Comparison of ENCODE assay signal across 21 mouse cellular contexts in the genomic region with DNA sequence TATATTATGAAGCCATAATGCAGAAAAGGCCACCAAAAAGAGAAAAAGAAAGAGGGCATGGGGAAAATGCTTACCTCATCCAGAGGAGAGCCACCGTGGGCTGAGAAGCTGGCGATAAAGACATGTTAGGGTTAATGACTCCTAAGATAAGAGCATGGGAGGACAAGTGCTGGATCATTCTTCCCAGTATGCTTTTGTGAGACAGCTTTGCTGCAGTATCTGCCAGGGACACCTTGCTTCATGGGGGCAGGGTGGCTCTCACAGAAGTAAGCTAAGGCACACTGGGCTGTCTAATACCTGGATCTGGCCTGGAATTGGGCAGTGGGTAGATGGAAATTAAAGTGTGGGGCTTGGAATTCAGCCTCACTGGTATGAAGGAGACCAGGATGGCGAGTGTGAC. TPM values are rescaled to one million over a fixed set of nuclear protein-coding genes. Genes with fewer than 3 reads are reported as not detected.
DNase-seq lines count a peak whose midpoint lies in the region; ATAC-seq lines count a peak whose summit lies in the region.
"Had no signal": no experiment of that assay in that cellular context is flagged by ENCODE, and none has a peak within 500 bp of the region (broad histone marks: within the 10 kb centered on the region; RNA-seq: fewer than 3 reads in every experiment).

No protein-coding gene starts in this region.

- no peak overlapping the region for H3K27ac ChIP-seq in forebrain, embryonic 11.5 days (ENCODE audit: low read depth, low read length)
- H3K27ac ChIP-seq in forebrain, embryonic 14.5 days (ENCODE audit: low read depth, low read length), result no peak overlapping the region
- no peak overlapping the region for H3K27ac ChIP-seq in lung, embryonic 15.5 days
- H3K27ac ChIP-seq in liver, embryonic 16.5 days (ENCODE audit: low read length), result peak overlapping the region; percentile 77
- H3K27ac ChIP-seq: embryonic facial prominence, embryonic 12.5 days; forebrain, embryonic 13.5 days; gastrocnemius, adult 2 months; midbrain, embryonic 10.5 days; neural tube, embryonic 13.5 days had no signal

- H3K4me3 ChIP-seq in forebrain, embryonic 11.5 days (ENCODE audit: low read depth, low read length), result no peak overlapping the region
- no peak overlapping the region for H3K4me3 ChIP-seq in forebrain, embryonic 14.5 days (ENCODE audit: low read depth, low read length)
- no peak overlapping the region for H3K4me3 ChIP-seq in lung, embryonic 15.5 days
- H3K4me3 ChIP-seq in liver, embryonic 16.5 days (ENCODE audit: low read depth, low read length), result no peak overlapping the region
- H3K4me3 ChIP-seq: embryonic facial prominence, embryonic 12.5 days; forebrain, embryonic 13.5 days; gastrocnemius, adult 2 months; midbrain, embryonic 10.5 days; neural tube, embryonic 13.5 days had no signal

- H3K9me3 ChIP-seq in forebrain, embryonic 11.5 days (ENCODE audit: control insufficient read depth, low read length), result no peaks in the 10 kb centered on the region
- no peaks in the 10 kb centered on the region for H3K9me3 ChIP-seq in forebrain, embryonic 14.5 days (replicated peaks; ENCODE audit: control insufficient read depth, low read length)
- H3K9me3 ChIP-seq in lung, embryonic 15.5 days, result no peaks in the 10 kb centered on the region
- no peaks in the 10 kb centered on the region for H3K9me3 ChIP-seq in liver, embryonic 16.5 days (replicated peaks; ENCODE audit: control insufficient read depth, low read length)
- H3K9me3 ChIP-seq: embryonic facial prominence, embryonic 12.5 days; forebrain, embryonic 13.5 days; midbrain, embryonic 10.5 days; neural tube, embryonic 13.5 days had no signal

- no peak overlapping the region for H3K9ac ChIP-seq in forebrain, embryonic 11.5 days (ENCODE audit: low read length)
- H3K9ac ChIP-seq in forebrain, embryonic 14.5 days (ENCODE audit: low read length), result no peak overlapping the region
- no peak overlapping the region for H3K9ac ChIP-seq in lung, embryonic 15.5 days
- H3K9ac ChIP-seq in liver, embryonic 16.5 days (ENCODE audit: low read depth, low read length), result peak overlapping the region; percentile 39; the same call in 1 of the 2 replicates
- H3K9ac ChIP-seq: embryonic facial prominence, embryonic 12.5 days; forebrain, embryonic 13.5 days; neural tube, embryonic 13.5 days had no signal

- no peaks in the 10 kb centered on the region for H3K27me3 ChIP-seq in forebrain, embryonic 11.5 days (ENCODE audit: control insufficient read depth, insufficient read depth, low read length)
- no peaks in the 10 kb centered on the region for H3K27me3 ChIP-seq in forebrain, embryonic 14.5 days (replicated peaks; ENCODE audit: control insufficient read depth, insufficient read depth, low read length)
- no peaks in the 10 kb centered on the region for H3K27me3 ChIP-seq in lung, embryonic 15.5 days
- no peaks in the 10 kb centered on the region for H3K27me3 ChIP-seq in liver, embryonic 16.5 days (ENCODE audit: control insufficient read depth, insufficient read depth, low read depth, low read length)
- H3K27me3 ChIP-seq: embryonic facial prominence, embryonic 12.5 days; forebrain, embryonic 13.5 days; neural tube, embryonic 13.5 days had no signal

- ATAC-seq in forebrain, embryonic 11.5 days (replicated peaks; ENCODE audit: low FRiP score), result 0 out of 2 replicates have a peak, but pooled peaks have one; percentile 51
- ATAC-seq in forebrain, embryonic 14.5 days, result no peak
- 0 out of 2 replicates have a peak, but pooled peaks have one; percentile 35 for ATAC-seq in lung, embryonic 15.5 days (ENCODE audit: borderline replicate concordance, extremely low read depth, low FRiP score, low TSS enrichment)
- peak; percentile 93 for ATAC-seq in liver, embryonic 16.5 days (ENCODE audit: low read depth)
- ATAC-seq: forebrain, embryonic 13.5 days had no signal

- no peaks in the 10 kb centered on the region for H3K36me3 ChIP-seq in forebrain, embryonic 11.5 days (ENCODE audit: control insufficient read depth, insufficient read depth, low read length)
- no peaks in the 10 kb centered on the region for H3K36me3 ChIP-seq in forebrain, embryonic 14.5 days (ENCODE audit: control insufficient read depth, insufficient read depth, low read length)
- H3K36me3 ChIP-seq in lung, embryonic 15.5 days, result no peaks in the 10 kb centered on the region
- H3K36me3 ChIP-seq in liver, embryonic 16.5 days (ENCODE audit: control insufficient read depth, insufficient read depth), result no peaks in the 10 kb centered on the region
- H3K36me3 ChIP-seq: embryonic facial prominence, embryonic 12.5 days; midbrain, embryonic 10.5 days; neural tube, embryonic 13.5 days had no signal

- DNase-seq in forebrain, embryonic 11.5 days (ENCODE audit: low spot score), result no peak
- DNase-seq in forebrain, embryonic 14.5 days (ENCODE audit: low spot score), result no peak
- DNase-seq in lung, adult 18-20 months, result no peak
- peak; percentile 2 for DNase-seq in embryo, embryonic 10.5 days (ENCODE audit: low spot score)
- no peak for DNase-seq in layer of hippocampus, adult 9-11 months
- no peak for DNase-seq in frontal cortex, postnatal 14 days (ENCODE audit: low spot score in 2 of 2)
- DNase-seq: adrenal gland, adult 8-10 months; cerebellum, postnatal 10 days; gastrocnemius, adult 2 months; kidney, adult 11 months; kidney, postnatal 4 days; lung, postnatal 10 days had no signal

- 82% methylated on average over 3 of the region's 3 CpGs for WGBS in forebrain, embryonic 11.5 days
- 89% methylated on average over 3 of the region's 3 CpGs for WGBS in forebrain, embryonic 14.5 days
- 47% methylated on average over 3 of the region's 3 CpGs for WGBS in lung, embryonic 15.5 days
- WGBS in liver, embryonic 16.5 days (ENCODE audit: insufficient replicate concordance), result 35% methylated on average over 3 of the region's 3 CpGs

- no peak overlapping the region for H3K4me2 ChIP-seq in forebrain, embryonic 11.5 days (ENCODE audit: low read depth, low read length, severe bottlenecking)
- no peak overlapping the region for H3K4me2 ChIP-seq in forebrain, embryonic 14.5 days (ENCODE audit: low read length)
- no peak overlapping the region for H3K4me2 ChIP-seq in lung, embryonic 15.5 days
- peak overlapping the region; percentile 43 for H3K4me2 ChIP-seq in liver, embryonic 16.5 days (ENCODE audit: low read depth, low read length)
- H3K4me2 ChIP-seq: embryonic facial prominence, embryonic 12.5 days; forebrain, embryonic 13.5 days; neural tube, embryonic 13.5 days had no signal

- H3K4me1 ChIP-seq in forebrain, embryonic 11.5 days (replicated peaks; ENCODE audit: control insufficient read depth, insufficient read depth, low read length), result no peaks in the 10 kb centered on the region
- no peaks in the 10 kb centered on the region for H3K4me1 ChIP-seq in forebrain, embryonic 14.5 days (ENCODE audit: control insufficient read depth, insufficient read depth, low read length)
- no peaks in the 10 kb centered on the region for H3K4me1 ChIP-seq in lung, embryonic 15.5 days
- H3K4me1 ChIP-seq in liver, embryonic 16.5 days (ENCODE audit: control insufficient read depth, low read depth, low read length), result peaks cover 10% of the 10 kb centered on the region
- H3K4me1 ChIP-seq: embryonic facial prominence, embryonic 12.5 days; forebrain, embryonic 13.5 days; midbrain, embryonic 10.5 days; neural tube, embryonic 13.5 days had no signal

RNA-seq across cellular contexts. Expression of gene Hsd3b1, which starts 4.4 kb away (rescaled TPM):
- polyA plus RNA-seq in forebrain, embryonic 11.5 days (2014; fragmentation: Nextera tagmentation; extraction: Ambion mirVana), result 0.44 TPM in 1 of 2 replicates, not detected in the other
- polyA plus RNA-seq in forebrain, embryonic 14.5 days (2014; fragmentation: Nextera tagmentation; extraction: Ambion mirVana), result not detected in 2 replicates
- polyA plus RNA-seq in lung, embryonic 15.5 days (2015; fragmentation: Nextera tagmentation; extraction: Ambion mirVana), result 0.25 TPM in 1 of 2 replicates, not detected in the other
- polyA plus RNA-seq in liver, embryonic 16.5 days (2015; fragmentation: Nextera tagmentation; extraction: Ambion mirVana), result 32.1 and 38.9 TPM in 2 replicates
- polyA plus RNA-seq: C2C12; forebrain, embryonic 13.5 days; neural tube, embryonic 13.5 days had no signal

RNA-seq across cellular contexts. Expression of gene Hao2, which starts 37.9 kb away (rescaled TPM):
- not detected in 2 replicates for polyA plus RNA-seq in forebrain, embryonic 11.5 days (2014; fragmentation: Nextera tagmentation; extraction: Ambion mirVana)
- polyA plus RNA-seq in forebrain, embryonic 14.5 days (2014; fragmentation: Nextera tagmentation; extraction: Ambion mirVana), result not detected in 2 replicates
- 0.11 and 0.15 TPM in 2 replicates for polyA plus RNA-seq in lung, embryonic 15.5 days (2015; fragmentation: Nextera tagmentation; extraction: Ambion mirVana)
- 19.8 and 24.0 TPM in 2 replicates for polyA plus RNA-seq in liver, embryonic 16.5 days (2015; fragmentation: Nextera tagmentation; extraction: Ambion mirVana)
- polyA plus RNA-seq: C2C12; hindbrain, embryonic 11.5 days; limb, embryonic 11.5 days; neural tube, embryonic 13.5 days had no signal

RNA-seq across cellular contexts. Expression of gene Hsd3b6, which starts 40.9 kb away (rescaled TPM):
- polyA plus RNA-seq in forebrain, embryonic 11.5 days (2014; fragmentation: Nextera tagmentation; extraction: Ambion mirVana), result 20.1 and 21.8 TPM in 2 replicates
- 0.49 and 0.67 TPM in 2 replicates for polyA plus RNA-seq in forebrain, embryonic 14.5 days (2014; fragmentation: Nextera tagmentation; extraction: Ambion mirVana)
- 3.0 and 3.4 TPM in 2 replicates for polyA plus RNA-seq in lung, embryonic 15.5 days (2015; fragmentation: Nextera tagmentation; extraction: Ambion mirVana)
- 4.2 and 5.3 TPM in 2 replicates for polyA plus RNA-seq in liver, embryonic 16.5 days (2015; fragmentation: Nextera tagmentation; extraction: Ambion mirVana)
- polyA plus RNA-seq: C2C12 had no signal

Comparison
In these comparisons a context has a peak if more than half of its experiments do, and no peak if none do; other contexts are left out.
1. RNA of gene Hsd3b1, which starts 4.4 kb away (polyA plus RNA-seq): 32.1 to 38.9 TPM in liver, embryonic 16.5 days; 0.44 TPM in forebrain, embryonic 11.5 days, 0.25 TPM in lung, embryonic 15.5 days and not detected in forebrain, embryonic 14.5 days; every median in the first group is over 10 times any median in the second.
2. RNA of gene Hao2, which starts 37.9 kb away (polyA plus RNA-seq): 19.8 to 24.0 TPM in liver, embryonic 16.5 days; 0.11 to 0.15 TPM in lung, embryonic 15.5 days, not detected in forebrain, embryonic 11.5 days and not detected in forebrain, embryonic 14.5 days; every median in the first group is over 10 times any median in the second.